Mouse (Mus musculus): ENCODE data around the gene Maml3. TPM values are rescaled to one million over a fixed set of nuclear protein-coding genes. Genes with fewer than 3 reads are reported as not detected.

Maml3 gene
- polyA plus RNA-seq, 1 experiment from 2014 or later = 5.7 TPM

- Histone ChIP-seq H3K9ac (ENCODE audit: low read depth, low read length) (no peak overlapping the region), H3K27me3 (ENCODE audit: control insufficient read depth, insufficient read depth, low read depth, low read length) (no peaks in the 10 kb centered on the region), H3K4me1 (ENCODE audit: control insufficient read depth, insufficient read depth, low read length) (peaks cover 14% of the 10 kb centered on the region), H3K27ac (ENCODE audit: low read length) (no peak overlapping the region), H3K9me3 (replicated peaks; ENCODE audit: control insufficient read depth, low read length, poor library complexity, severe bottlenecking) (no peaks in the 10 kb centered on the region), H3K36me3 (ENCODE audit: control insufficient read depth, insufficient read depth, low read length) (no peaks in the 10 kb centered on the region), H3K4me3 (ENCODE audit: low read depth, low read length) (no peak overlapping the region), H3K4me2 (ENCODE audit: low read length) (no peak overlapping the region)
- WGBS = 69% methylated on average over 2 of the region's 2 CpGs
- ATAC-seq = peak; percentile 84
Observed at GRCm38 (mm10) chr3:51651149-51651548, 453.7 kb downstream of the Maml3 start.

- Histone ChIP-seq H3K4me3 (ENCODE audit: low read depth, low read length) (no peak overlapping the region), H3K4me2 (ENCODE audit: low read length) (no peak overlapping the region), H3K9ac (ENCODE audit: low read depth, low read length) (no peak overlapping the region), H3K4me1 (ENCODE audit: control insufficient read depth, insufficient read depth, low read length) (peaks cover 14% of the 10 kb centered on the region), H3K27ac (ENCODE audit: low read length) (no peak overlapping the region), H3K36me3 (ENCODE audit: control insufficient read depth, insufficient read depth, low read length) (no peaks in the 10 kb centered on the region), H3K9me3 (replicated peaks; ENCODE audit: control insufficient read depth, low read length, poor library complexity, severe bottlenecking) (no peaks in the 10 kb centered on the region), H3K27me3 (ENCODE audit: control insufficient read depth, insufficient read depth, low read depth, low read length) (no peaks in the 10 kb centered on the region)
- no peak for ATAC-seq
- 85% methylated on average over 8 of the region's 8 CpGs for WGBS
Observed at GRCm38 (mm10) chr3:51649986-51650385, 454.9 kb downstream of the Maml3 start.

- H3K4me3 ChIP-seq (ENCODE audit: low read depth, low read length) = no peak overlapping the region
- no peaks in the 10 kb centered on the region; the same call in 1 of the 2 replicates for H3K27me3 ChIP-seq (ENCODE audit: control insufficient read depth, insufficient read depth, low read depth, low read length)
- 86% methylated on average over 8 of the region's 8 CpGs for WGBS
- H3K9me3 ChIP-seq (replicated peaks; ENCODE audit: control insufficient read depth, low read length, poor library complexity, severe bottlenecking) = no peaks in the 10 kb centered on the region
- no peak overlapping the region for H3K4me2 ChIP-seq (ENCODE audit: low read length)
- H3K36me3 ChIP-seq (ENCODE audit: control insufficient read depth, insufficient read depth, low read length) = no peaks in the 10 kb centered on the region
- H3K27ac ChIP-seq (ENCODE audit: low read length) = no peak overlapping the region
- no peak for ATAC-seq
- peaks cover 14% of the 10 kb centered on the region for H3K4me1 ChIP-seq (ENCODE audit: control insufficient read depth, insufficient read depth, low read length)
- H3K9ac ChIP-seq (ENCODE audit: low read depth, low read length) = no peak overlapping the region
Observed at GRCm38 (mm10) chr3:51649426-51649825, 455.4 kb downstream of the Maml3 start.

- peak overlapping the region; percentile 42 for H3K4me2 ChIP-seq (ENCODE audit: low read length)
- H3K36me3 ChIP-seq (ENCODE audit: control insufficient read depth, insufficient read depth, low read length) = no peaks in the 10 kb centered on the region
- peak; percentile 59 for ATAC-seq
- H3K4me3 ChIP-seq (ENCODE audit: low read depth, low read length) = no peak overlapping the region
- peaks cover 14% of the 10 kb centered on the region for H3K4me1 ChIP-seq (ENCODE audit: control insufficient read depth, insufficient read depth, low read length)
- WGBS = 40% methylated on average over 15 of the region's 15 CpGs
- no peaks in the 10 kb centered on the region; the same call in 1 of the 2 replicates for H3K27me3 ChIP-seq (ENCODE audit: control insufficient read depth, insufficient read depth, low read depth, low read length)
- no peaks in the 10 kb centered on the region for H3K9me3 ChIP-seq (replicated peaks; ENCODE audit: control insufficient read depth, low read length, poor library complexity, severe bottlenecking)
- H3K9ac ChIP-seq (ENCODE audit: low read depth, low read length) = no peak overlapping the region
- no peak overlapping the region for H3K27ac ChIP-seq (ENCODE audit: low read length)
Observed at GRCm38 (mm10) chr3:51648037-51648664, 456.7 kb downstream of the Maml3 start.

- Histone ChIP-seq H3K27me3 (ENCODE audit: control insufficient read depth, insufficient read depth, low read depth, low read length) (no peaks in the 10 kb centered on the region; the same call in 1 of the 2 replicates), H3K9ac (ENCODE audit: low read depth, low read length) (no peak overlapping the region), H3K9me3 (replicated peaks; ENCODE audit: control insufficient read depth, low read length, poor library complexity, severe bottlenecking) (no peaks in the 10 kb centered on the region), H3K4me1 (ENCODE audit: control insufficient read depth, insufficient read depth, low read length) (peaks cover 6% of the 10 kb centered on the region), H3K36me3 (ENCODE audit: control insufficient read depth, insufficient read depth, low read length) (no peaks in the 10 kb centered on the region), H3K27ac (ENCODE audit: low read length) (no peak overlapping the region), H3K4me2 (ENCODE audit: low read length) (no peak overlapping the region), H3K4me3 (ENCODE audit: low read depth, low read length) (no peak overlapping the region)
- ATAC-seq = no peak
- WGBS = 87% methylated on average over 4 of the region's 4 CpGs
Observed at GRCm38 (mm10) chr3:51647356-51647755, 457.5 kb downstream of the Maml3 start.

- H3K27ac ChIP-seq (ENCODE audit: low read length) = no peak overlapping the region
- H3K4me3 ChIP-seq (ENCODE audit: low read depth, low read length) = no peak overlapping the region
- whole genome bisulfite sequencing = 70% methylated on average over 10 of the region's 10 CpGs
- no peak for ATAC-seq
- no peak overlapping the region for H3K4me2 ChIP-seq (ENCODE audit: low read length)
- H3K4me1 ChIP-seq (ENCODE audit: control insufficient read depth, insufficient read depth, low read length) = peaks cover 3% of the 10 kb centered on the region; the same call in 1 of the 2 replicates
- H3K9ac ChIP-seq (ENCODE audit: low read depth, low read length) = no peak overlapping the region
- H3K9me3 ChIP-seq (replicated peaks; ENCODE audit: control insufficient read depth, low read length, poor library complexity, severe bottlenecking) = no peaks in the 10 kb centered on the region
- no peaks in the 10 kb centered on the region; the same call in 1 of the 2 replicates for H3K27me3 ChIP-seq (ENCODE audit: control insufficient read depth, insufficient read depth, low read depth, low read length)
- H3K36me3 ChIP-seq (ENCODE audit: control insufficient read depth, insufficient read depth, low read length) = no peaks in the 10 kb centered on the region
Observed at GRCm38 (mm10) chr3:51646301-51646700, 458.6 kb downstream of the Maml3 start.

GRCm38 (mm10) chr3:51645484-51645883 lies 459.4 kb downstream of the Maml3 start:
- no peak for ATAC-seq
- H3K4me1 ChIP-seq (ENCODE audit: control insufficient read depth, insufficient read depth, low read length) = peaks cover 3% of the 10 kb centered on the region; the same call in 1 of the 2 replicates
- H3K36me3 ChIP-seq (ENCODE audit: control insufficient read depth, insufficient read depth, low read length) = no peaks in the 10 kb centered on the region
- H3K9ac ChIP-seq (ENCODE audit: low read depth, low read length) = no peak overlapping the region
- H3K27ac ChIP-seq (ENCODE audit: low read length) = no peak overlapping the region
- H3K9me3 ChIP-seq (replicated peaks; ENCODE audit: control insufficient read depth, low read length, poor library complexity, severe bottlenecking) = no peaks in the 10 kb centered on the region
- no peak overlapping the region for H3K4me2 ChIP-seq (ENCODE audit: low read length)
- WGBS = 91% methylated on average over 6 of the region's 6 CpGs
- H3K27me3 ChIP-seq (ENCODE audit: control insufficient read depth, insufficient read depth, low read depth, low read length) = no peaks in the 10 kb centered on the region; the same call in 1 of the 2 replicates
- H3K4me3 ChIP-seq (ENCODE audit: low read depth, low read length) = no peak overlapping the region

GRCm38 (mm10) chr3:51638260-51638659 lies 466.6 kb downstream of the Maml3 start:
- no peak overlapping the region for H3K4me3 ChIP-seq (ENCODE audit: low read depth, low read length)
- no peak overlapping the region for H3K4me2 ChIP-seq (ENCODE audit: low read length)
- ATAC-seq = no peak
- H3K9ac ChIP-seq (ENCODE audit: low read depth, low read length) = no peak overlapping the region
- peaks cover 3% of the 10 kb centered on the region; the same call in 1 of the 2 replicates for H3K4me1 ChIP-seq (ENCODE audit: control insufficient read depth, insufficient read depth, low read length)
- no peaks in the 10 kb centered on the region for H3K36me3 ChIP-seq (ENCODE audit: control insufficient read depth, insufficient read depth, low read length)
- H3K27me3 ChIP-seq (ENCODE audit: control insufficient read depth, insufficient read depth, low read depth, low read length) = no peaks in the 10 kb centered on the region
- 95% methylated on average over 6 of the region's 6 CpGs for WGBS
- no peak overlapping the region for H3K27ac ChIP-seq (ENCODE audit: low read length)
- no peaks in the 10 kb centered on the region for H3K9me3 ChIP-seq (replicated peaks; ENCODE audit: control insufficient read depth, low read length, poor library complexity, severe bottlenecking)

- no peaks in the 10 kb centered on the region for H3K27me3 ChIP-seq (ENCODE audit: control insufficient read depth, insufficient read depth, low read depth, low read length)
- whole genome bisulfite sequencing = 88% methylated on average over 6 of the region's 6 CpGs
Observed at GRCm38 (mm10) chr3:51637326-51637725, 467.6 kb downstream of the Maml3 start.

More at GRCm38 (mm10) chr3:51637326-51637725, 467.6 kb downstream of the Maml3 start:
- Histone ChIP-seq H3K27ac (ENCODE audit: low read length) (no peak overlapping the region), H3K4me3 (ENCODE audit: low read depth, low read length) (no peak overlapping the region), H3K4me2 (ENCODE audit: low read length) (no peak overlapping the region), H3K4me1 (ENCODE audit: control insufficient read depth, insufficient read depth, low read length) (peaks cover 3% of the 10 kb centered on the region; the same call in 1 of the 2 replicates), H3K36me3 (ENCODE audit: control insufficient read depth, insufficient read depth, low read length) (no peaks in the 10 kb centered on the region), H3K9me3 (replicated peaks; ENCODE audit: control insufficient read depth, low read length, poor library complexity, severe bottlenecking) (no peaks in the 10 kb centered on the region), H3K9ac (ENCODE audit: low read depth, low read length) (no peak overlapping the region)
- no peak for ATAC-seq
